Mouse (Mus musculus): ENCODE results near the gene Creg1. TPM values are rescaled to one million over a fixed set of nuclear protein-coding genes. Genes with fewer than 3 reads are reported as not detected.
"Not testable (repeated sequence)": the region's sequence is repeated elsewhere in the genome, so short reads cannot be mapped to it uniquely, and the experiment has no call there.

Creg1 gene
- polyA plus RNA-seq, 1 experiment from 2014 or later = 41.6 TPM

GRCm38 (mm10) chr1:165762498-165762897 is 1.0 kb upstream of the Creg1 start:
- ATAC-seq (ENCODE audit: insufficient number of reproducible peaks, low FRiP score, low TSS enrichment, low read depth); H3K27me3 ChIP-seq (ENCODE audit: control insufficient read depth, insufficient read depth, low read length); H3K9ac ChIP-seq (ENCODE audit: low read length); H3K27ac ChIP-seq (replicated peaks; ENCODE audit: low read depth, low read length); H3K4me1 ChIP-seq (ENCODE audit: control insufficient read depth, insufficient read depth, low read length); H3K4me3 ChIP-seq (ENCODE audit: low read depth, low read length); H3K9me3 ChIP-seq (ENCODE audit: control insufficient read depth, low read length); H3K4me2 ChIP-seq (ENCODE audit: low read depth, severe bottlenecking); H3K36me3 ChIP-seq (ENCODE audit: control insufficient read depth, insufficient read depth, low read length); DNase-seq (ENCODE audit: low spot score): not testable (repeated sequence)
- 76% methylated on average over 2 of the region's 2 CpGs for WGBS

GRCm38 (mm10) chr1:165762914-165763634 is 472 bp upstream of the Creg1 start:
- no peaks in the 10 kb centered on the region for H3K36me3 ChIP-seq (ENCODE audit: control insufficient read depth, insufficient read depth, low read length)
- ATAC-seq (ENCODE audit: insufficient number of reproducible peaks, low FRiP score, low TSS enrichment, low read depth) = no peak
- H3K4me3 ChIP-seq (ENCODE audit: low read depth, low read length) = peak overlapping the region; percentile 89
- peak overlapping the region; percentile 93; the same call in 1 of the 2 replicates for H3K4me2 ChIP-seq (ENCODE audit: low read depth, severe bottlenecking)
- no peaks in the 10 kb centered on the region for H3K4me1 ChIP-seq (ENCODE audit: control insufficient read depth, insufficient read depth, low read length)
- no peak overlapping the region for H3K27ac ChIP-seq (replicated peaks; ENCODE audit: low read depth, low read length)
- H3K9me3 ChIP-seq (ENCODE audit: control insufficient read depth, low read length) = no peaks in the 10 kb centered on the region
- H3K27me3 ChIP-seq (ENCODE audit: control insufficient read depth, insufficient read depth, low read length) = no peaks in the 10 kb centered on the region
- DNase-seq (ENCODE audit: low spot score) = no peak
- no peak overlapping the region for H3K9ac ChIP-seq (ENCODE audit: low read length)
- WGBS = 29% methylated on average over 14 of the region's 14 CpGs

- no peaks in the 10 kb centered on the region for H3K36me3 ChIP-seq (ENCODE audit: control insufficient read depth, insufficient read depth, low read length)
- no peaks in the 10 kb centered on the region for H3K4me1 ChIP-seq (ENCODE audit: control insufficient read depth, insufficient read depth, low read length)
- H3K27ac ChIP-seq (replicated peaks; ENCODE audit: low read depth, low read length) = no peak overlapping the region
- ATAC-seq (ENCODE audit: insufficient number of reproducible peaks, low FRiP score, low TSS enrichment, low read depth) (no peak), DNase-seq (ENCODE audit: low spot score) (no peak)
- H3K9ac ChIP-seq (ENCODE audit: low read length) = no peak overlapping the region
- H3K4me2 ChIP-seq (ENCODE audit: low read depth, severe bottlenecking) = peak overlapping the region; percentile 93
- H3K4me3 ChIP-seq (ENCODE audit: low read depth, low read length) = peak overlapping the region; percentile 89
- H3K27me3 ChIP-seq (ENCODE audit: control insufficient read depth, insufficient read depth, low read length) = no peaks in the 10 kb centered on the region
- 55% methylated on average over 9 of the region's 9 CpGs for WGBS
- no peaks in the 10 kb centered on the region for H3K9me3 ChIP-seq (ENCODE audit: control insufficient read depth, low read length)
Measured at GRCm38 (mm10) chr1:165764571-165764970, 1.0 kb downstream of the Creg1 start.

DNA sequence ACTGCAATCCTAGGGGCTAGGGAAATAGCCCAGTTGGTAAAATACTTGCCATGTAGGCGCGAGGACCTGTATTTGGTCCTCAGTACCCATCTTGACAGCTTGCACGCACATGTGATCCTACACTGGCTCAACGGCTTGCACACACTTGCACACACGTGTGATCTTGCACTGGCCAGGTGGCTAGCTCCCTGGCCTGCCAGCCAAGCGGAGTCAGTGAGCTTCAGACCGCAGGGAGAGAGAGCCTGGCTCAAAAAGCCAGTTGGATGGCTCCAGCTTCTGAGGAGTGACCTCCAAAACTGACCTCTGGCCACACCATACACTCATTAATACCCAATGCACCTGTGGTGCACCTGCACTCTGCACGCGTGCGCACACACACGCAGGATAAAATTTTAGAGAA is 1.5 kb downstream of the Creg1 start:
- no peaks in the 10 kb centered on the region for H3K9me3 ChIP-seq (ENCODE audit: control insufficient read depth, low read length)
- H3K4me2 ChIP-seq (ENCODE audit: low read depth, severe bottlenecking) = no peak overlapping the region
- no peaks in the 10 kb centered on the region for H3K27me3 ChIP-seq (ENCODE audit: control insufficient read depth, insufficient read depth, low read length)
- 85% methylated on average over 11 of the region's 11 CpGs for WGBS
- no peak overlapping the region for H3K9ac ChIP-seq (ENCODE audit: low read length)
- no peak overlapping the region for H3K4me3 ChIP-seq (ENCODE audit: low read depth, low read length)
- ATAC-seq (ENCODE audit: insufficient number of reproducible peaks, low FRiP score, low TSS enrichment, low read depth) (no peak), DNase-seq (ENCODE audit: low spot score) (no peak)
- H3K27ac ChIP-seq (replicated peaks; ENCODE audit: low read depth, low read length) = no peak overlapping the region
- H3K4me1 ChIP-seq (ENCODE audit: control insufficient read depth, insufficient read depth, low read length) = no peaks in the 10 kb centered on the region
- H3K36me3 ChIP-seq (ENCODE audit: control insufficient read depth, insufficient read depth, low read length) = no peaks in the 10 kb centered on the region

GRCm38 (mm10) chr1:165765651-165766294 is 2.2 kb downstream of the Creg1 start:
- Histone ChIP-seq H3K36me3 (ENCODE audit: control insufficient read depth, insufficient read depth, low read length) (no peaks in the 10 kb centered on the region), H3K4me3 (ENCODE audit: low read depth, low read length) (no peak overlapping the region), H3K4me1 (ENCODE audit: control insufficient read depth, insufficient read depth, low read length) (no peaks in the 10 kb centered on the region), H3K27ac (replicated peaks; ENCODE audit: low read depth, low read length) (no peak overlapping the region), H3K9ac (ENCODE audit: low read length) (no peak overlapping the region), H3K27me3 (ENCODE audit: control insufficient read depth, insufficient read depth, low read length) (no peaks in the 10 kb centered on the region), H3K4me2 (ENCODE audit: low read depth, severe bottlenecking) (no peak overlapping the region), H3K9me3 (ENCODE audit: control insufficient read depth, low read length) (no peaks in the 10 kb centered on the region)
- DNase-seq (ENCODE audit: low spot score) (no peak), ATAC-seq (ENCODE audit: insufficient number of reproducible peaks, low FRiP score, low TSS enrichment, low read depth) (no peak)
- 83% methylated on average over 17 of the region's 17 CpGs for WGBS

GRCm38 (mm10) chr1:165766295-165766890 is 2.8 kb downstream of the Creg1 start:
- H3K4me2 ChIP-seq (ENCODE audit: low read depth, severe bottlenecking) = no peak overlapping the region
- 86% methylated on average over 7 of the region's 7 CpGs for WGBS

DNA sequence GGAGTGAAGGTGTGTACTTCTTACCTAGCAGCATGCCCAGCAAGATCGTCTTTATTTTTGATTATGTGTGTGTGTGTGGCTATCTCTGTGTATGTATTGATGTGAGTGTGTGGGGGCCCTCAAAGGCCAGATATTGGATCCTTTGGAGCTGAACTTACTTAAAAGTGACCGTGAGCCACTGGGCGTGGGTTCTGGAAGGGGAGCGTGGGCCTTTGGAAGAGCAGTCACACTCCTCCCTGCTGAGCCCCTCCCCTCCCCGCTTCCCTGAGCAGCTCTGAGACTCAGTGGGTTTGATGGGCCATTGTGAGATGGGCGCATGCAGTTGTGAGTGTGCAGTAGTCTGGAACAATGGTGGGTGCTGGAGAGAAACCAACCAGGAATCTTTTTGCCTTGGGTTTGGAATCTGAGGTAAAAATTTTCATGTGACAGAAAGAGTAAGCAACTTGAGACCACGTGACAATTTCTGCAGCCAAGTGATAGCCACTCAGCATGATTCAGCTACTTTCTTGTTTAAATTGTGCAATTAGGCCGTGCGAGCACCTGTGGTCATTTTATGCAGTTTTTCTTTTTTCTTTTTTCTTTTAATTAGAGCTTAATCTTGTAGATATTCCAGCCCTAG is 5.5 kb downstream of the Creg1 start:
- H3K4me2 ChIP-seq (ENCODE audit: low read depth, severe bottlenecking) = no peak overlapping the region
- no peak overlapping the region for H3K27ac ChIP-seq (replicated peaks; ENCODE audit: low read depth, low read length)
- H3K9ac ChIP-seq (ENCODE audit: low read length) = no peak overlapping the region
- 0 out of 2 replicates have a peak, but pooled peaks cover 2% of the 10 kb centered on the region for H3K4me1 ChIP-seq (ENCODE audit: control insufficient read depth, insufficient read depth, low read length)
- no peak overlapping the region for H3K4me3 ChIP-seq (ENCODE audit: low read depth, low read length)
- H3K27me3 ChIP-seq (ENCODE audit: control insufficient read depth, insufficient read depth, low read length) = no peaks in the 10 kb centered on the region
- no peaks in the 10 kb centered on the region; the same call in 1 of the 2 replicates for H3K36me3 ChIP-seq (ENCODE audit: control insufficient read depth, insufficient read depth, low read length)
- H3K9me3 ChIP-seq (ENCODE audit: control insufficient read depth, low read length) = no peaks in the 10 kb centered on the region
- no peak for ATAC-seq (ENCODE audit: insufficient number of reproducible peaks, low FRiP score, low TSS enrichment, low read depth)
- WGBS = 83% methylated on average over 9 of the region's 9 CpGs
- DNase-seq (ENCODE audit: low spot score) = no peak

More at GRCm38 (mm10) chr1:165766295-165766890, 2.8 kb downstream of the Creg1 start:
- Histone ChIP-seq H3K27ac (replicated peaks; ENCODE audit: low read depth, low read length) (no peak overlapping the region), H3K36me3 (ENCODE audit: control insufficient read depth, insufficient read depth, low read length) (no peaks in the 10 kb centered on the region), H3K9ac (ENCODE audit: low read length) (no peak overlapping the region), H3K27me3 (ENCODE audit: control insufficient read depth, insufficient read depth, low read length) (no peaks in the 10 kb centered on the region), H3K9me3 (ENCODE audit: control insufficient read depth, low read length) (no peaks in the 10 kb centered on the region), H3K4me1 (ENCODE audit: control insufficient read depth, insufficient read depth, low read length) (0 out of 2 replicates have a peak, but pooled peaks cover under 1% of the 10 kb centered on the region), H3K4me3 (ENCODE audit: low read depth, low read length) (no peak overlapping the region)
- ATAC-seq (ENCODE audit: insufficient number of reproducible peaks, low FRiP score, low TSS enrichment, low read depth) (no peak), DNase-seq (ENCODE audit: low spot score) (no peak)

GRCm38 (mm10) chr1:165770181-165770759 is 6.7 kb downstream of the Creg1 start:
- Histone ChIP-seq H3K27me3 (ENCODE audit: control insufficient read depth, insufficient read depth, low read length) (no peaks in the 10 kb centered on the region), H3K9me3 (ENCODE audit: control insufficient read depth, low read length) (no peaks in the 10 kb centered on the region), H3K36me3 (ENCODE audit: control insufficient read depth, insufficient read depth, low read length) (no peaks in the 10 kb centered on the region; the same call in 1 of the 2 replicates), H3K4me3 (ENCODE audit: low read depth, low read length) (no peak overlapping the region), H3K27ac (replicated peaks; ENCODE audit: low read depth, low read length) (no peak overlapping the region), H3K4me1 (ENCODE audit: control insufficient read depth, insufficient read depth, low read length) (0 out of 2 replicates have a peak, but pooled peaks cover 2% of the 10 kb centered on the region), H3K4me2 (ENCODE audit: low read depth, severe bottlenecking) (no peak overlapping the region), H3K9ac (ENCODE audit: low read length) (no peak overlapping the region)
- no peak for DNase-seq (ENCODE audit: low spot score)
- no peak for ATAC-seq (ENCODE audit: insufficient number of reproducible peaks, low FRiP score, low TSS enrichment, low read depth)
- 83% methylated on average over 10 of the region's 10 CpGs for WGBS

Data from limb, embryonic 11.5 days (tissue).